Mouse (Mus musculus) layer of hippocampus, postnatal 14 days (tissue): ENCODE results near the gene Dnmt3c. TPM values are rescaled to one million over a fixed set of nuclear protein-coding genes. Genes with fewer than 3 reads are reported as not detected.
A peak's percentile ranks its signal among the peaks of the same experiment; 100 is the strongest.
"Not testable (repeated sequence)": the region's sequence is repeated elsewhere in the genome, so short reads cannot be mapped to it uniquely, and the experiment has no call there.

ENCODE experiments used
- DNase-seq, 2 experiments: peaks; one replicate each; pipeline ENCODE4 v3.0.0; 2021 to 2022; ENCODE audit warnings: low spot score in 2 of 2, mixed read lengths in 1 of 2
- total RNA-seq, 2 experiments: library from RNA; stranded (reverse); gene quantifications; 2 replicates each; pipeline ENCODE4 v1.2.3; 2021

The Dnmt3c gene
- total RNA-seq, 2 experiments from 2014 or later, result 0.14 TPM; not detected in 1

DNA sequence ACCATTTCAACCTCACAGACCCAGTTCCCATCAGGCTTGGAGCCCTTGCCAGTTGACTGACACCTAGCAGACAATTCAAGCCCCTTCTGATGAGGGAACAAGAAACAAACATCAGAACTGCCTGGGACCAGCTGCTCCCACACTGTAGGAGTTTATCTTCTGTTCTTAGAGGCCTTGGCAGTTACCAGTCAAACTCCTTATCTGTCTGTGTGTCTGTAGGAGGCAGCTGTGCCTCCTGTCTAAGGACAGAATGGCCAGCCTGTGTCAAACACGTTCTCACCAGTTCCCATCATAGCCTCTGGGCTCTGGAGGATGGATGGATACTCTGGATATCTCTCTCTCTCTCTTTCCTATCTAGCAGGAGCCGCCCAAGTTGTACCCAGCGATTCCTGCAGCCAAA lies 21.4 kb downstream of the Dnmt3c start:
- not testable (repeated sequence) for DNase-seq

DNA sequence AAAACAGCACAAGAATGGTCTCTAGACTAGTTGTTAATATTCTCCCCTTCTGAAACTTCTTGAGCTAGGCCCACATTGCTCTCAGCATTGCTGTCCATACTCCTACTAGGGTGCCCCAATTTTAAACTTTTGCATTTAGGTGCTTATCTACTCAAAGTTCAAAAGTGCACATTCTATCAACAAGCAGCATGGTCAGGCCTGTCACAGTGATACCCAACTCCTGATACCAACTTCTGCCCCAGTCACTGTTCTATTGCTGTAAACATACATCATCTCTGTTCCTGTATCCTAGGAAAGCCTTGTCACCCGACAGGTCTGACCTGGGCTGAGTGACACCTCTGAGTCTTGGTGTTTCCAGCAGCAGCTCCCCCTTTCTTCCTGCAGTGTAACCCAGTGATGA lies 26.6 kb downstream of the Dnmt3c start:
- DNase-seq, result no peak

DNA sequence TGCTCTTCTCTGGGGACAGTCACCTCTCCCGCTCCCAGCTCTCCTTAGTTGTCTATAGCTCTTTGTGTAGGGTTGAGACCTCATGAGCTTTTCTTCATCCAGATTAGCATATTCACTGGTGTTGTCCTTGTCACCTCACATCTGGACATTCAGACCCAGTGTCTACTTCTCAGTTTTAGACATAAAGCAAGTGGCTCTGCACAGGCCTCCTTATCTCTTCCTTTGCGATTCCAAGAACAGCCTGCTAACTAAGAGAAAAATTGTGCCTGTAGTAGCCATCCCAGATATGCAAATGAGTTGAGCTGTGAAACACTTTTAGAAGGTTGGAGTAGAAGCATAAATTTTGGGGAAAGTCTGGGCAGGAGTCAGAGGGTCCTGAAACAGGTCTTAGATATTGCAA lies 28.0 kb downstream of the Dnmt3c start:
- DNase-seq, result no peak

DNA sequence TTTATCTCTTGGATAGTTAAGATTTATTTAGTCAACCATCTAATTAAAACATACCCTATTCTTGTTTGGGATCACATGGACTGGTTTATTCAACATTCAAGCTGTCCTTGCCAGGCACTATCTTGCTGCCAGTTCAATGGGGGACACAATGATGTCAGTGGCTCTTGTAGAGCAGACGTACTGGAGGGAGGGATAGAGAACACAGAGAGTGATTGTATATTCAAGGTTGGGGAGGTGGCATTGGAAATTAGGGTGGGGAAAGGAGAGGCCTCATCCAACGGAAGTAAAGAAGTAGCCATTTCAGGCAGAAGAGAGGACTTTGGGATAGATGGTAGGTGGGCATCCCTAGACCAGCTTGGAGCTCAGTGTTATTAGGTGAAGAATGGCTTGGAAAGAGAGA lies 28.4 kb downstream of the Dnmt3c start:
- DNase-seq, result no peak

DNA sequence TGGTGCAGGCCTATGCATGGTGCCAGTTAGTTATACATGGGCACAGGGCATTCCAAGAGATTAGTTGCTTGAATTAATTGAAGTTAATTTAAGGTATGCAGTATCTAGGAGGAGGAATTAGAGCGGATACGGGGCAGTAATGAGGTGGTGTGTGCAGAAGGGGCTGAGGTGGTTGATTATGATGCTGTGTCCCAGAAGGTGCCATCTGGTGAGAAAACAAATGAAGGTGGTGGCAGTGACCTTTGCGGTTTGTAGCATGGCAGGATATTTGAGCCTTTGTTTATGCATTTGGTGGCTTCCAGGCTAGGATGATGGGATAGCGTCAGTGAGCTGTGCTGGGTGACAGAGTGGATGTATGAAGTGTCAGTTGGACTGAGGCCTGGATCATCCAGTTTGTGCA lies 28.8 kb downstream of the Dnmt3c start:
- no peak for DNase-seq

DNA sequence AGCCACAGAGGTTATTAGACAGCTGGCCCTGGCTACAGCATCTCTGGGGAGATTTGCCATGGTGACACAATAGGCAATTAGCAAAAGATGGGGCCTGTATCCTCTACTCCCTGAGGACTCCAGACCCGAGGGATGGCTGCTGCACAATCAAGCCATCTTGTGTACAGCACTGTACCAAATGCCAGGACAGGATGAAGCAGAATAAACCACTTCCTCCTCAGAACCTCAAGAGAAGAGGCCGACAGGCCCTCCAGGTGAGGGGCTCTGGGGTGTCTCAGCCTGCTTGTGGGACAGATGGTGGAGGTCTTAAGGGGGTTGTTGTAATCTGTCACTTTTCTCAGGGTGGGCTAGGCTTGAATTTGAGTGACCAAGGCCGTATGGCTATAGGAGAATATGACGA lies 37.6 kb downstream of the Dnmt3c start:
- no peak for DNase-seq

DNA sequence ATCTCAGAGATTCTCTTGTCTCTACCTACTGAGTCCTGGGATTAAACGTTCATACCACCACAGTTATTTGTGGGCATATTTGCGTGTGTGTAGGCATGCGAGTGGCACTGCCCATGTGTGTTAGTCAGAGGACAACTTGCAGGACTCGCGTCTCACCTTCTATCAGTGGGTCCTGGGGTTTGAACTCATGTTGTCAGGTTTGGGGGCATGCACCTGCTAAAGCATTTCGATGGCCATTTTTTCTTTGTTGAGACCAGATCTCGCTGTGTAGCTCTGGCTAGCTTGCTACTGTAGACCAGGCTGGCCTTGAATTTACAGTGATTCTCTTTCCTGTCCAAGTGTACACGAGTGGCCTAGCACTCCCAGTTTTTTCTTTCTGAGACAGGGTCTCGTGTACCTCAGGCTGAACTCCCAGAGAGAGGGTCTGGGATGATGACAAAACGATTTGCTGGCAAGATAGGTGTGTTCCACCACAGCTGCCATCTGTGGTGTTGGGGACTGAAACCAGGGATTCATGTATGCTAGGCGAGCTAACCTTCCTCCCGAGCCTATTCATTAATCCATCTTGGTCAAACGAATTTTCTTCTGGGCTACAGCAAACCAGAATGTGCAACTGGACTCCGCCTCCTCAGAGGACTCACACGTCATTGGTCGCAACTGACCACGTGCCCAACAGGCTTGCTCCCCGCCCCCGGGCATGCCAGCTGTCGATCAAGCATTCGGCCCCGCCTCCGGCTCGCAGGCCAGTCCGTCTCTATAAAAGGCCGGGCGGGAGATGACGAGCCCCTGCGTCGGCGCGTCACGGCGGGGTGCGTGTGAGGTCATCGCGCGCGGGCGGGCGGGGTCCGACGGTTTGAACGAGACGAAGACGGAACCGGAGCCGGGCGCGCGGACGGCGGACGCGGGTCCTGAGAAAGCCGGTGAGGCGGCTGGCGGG lies 44.3 kb downstream of the Dnmt3c start, which contains the start of gene Mapre1:
TSS of gene Mapre1 (plus strand) at position 775 of the 937 bp plus-strand sequence.
- DNase-seq, result peak; percentile 99 to 100

DNA sequence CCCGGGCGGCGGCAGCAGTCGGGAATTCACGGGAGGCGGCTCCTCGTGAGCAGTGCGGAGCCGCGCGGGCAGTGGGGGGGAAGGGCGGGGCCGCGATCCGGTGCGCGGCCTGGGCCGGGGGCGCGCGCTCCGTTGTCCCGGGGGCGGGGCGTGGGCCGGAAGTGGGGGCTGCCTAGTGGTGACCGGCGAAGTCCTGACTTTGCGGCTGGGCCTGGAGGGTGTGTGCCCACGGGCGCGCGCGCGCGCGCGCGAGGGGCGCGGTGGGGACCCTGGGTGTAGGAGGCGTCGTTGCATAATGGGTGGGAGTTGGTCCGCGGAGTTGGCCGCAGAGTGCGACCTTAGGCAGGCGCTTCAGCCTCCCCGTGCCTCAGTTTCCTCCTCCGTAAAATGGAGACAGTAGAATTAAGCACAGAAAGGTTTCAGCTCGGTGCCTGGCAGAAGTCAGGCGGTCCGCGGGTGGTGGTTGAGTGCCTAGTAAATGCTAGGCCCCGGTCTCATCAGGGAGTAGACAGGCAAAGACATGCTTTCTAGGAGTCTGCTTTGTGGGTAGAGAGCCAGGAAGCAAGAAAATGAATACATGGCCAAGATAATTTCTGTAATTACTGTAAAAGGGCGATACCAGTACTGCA lies 45.1 kb downstream of the Dnmt3c start:
- DNase-seq, result peak; percentile 35 to 42

DNA sequence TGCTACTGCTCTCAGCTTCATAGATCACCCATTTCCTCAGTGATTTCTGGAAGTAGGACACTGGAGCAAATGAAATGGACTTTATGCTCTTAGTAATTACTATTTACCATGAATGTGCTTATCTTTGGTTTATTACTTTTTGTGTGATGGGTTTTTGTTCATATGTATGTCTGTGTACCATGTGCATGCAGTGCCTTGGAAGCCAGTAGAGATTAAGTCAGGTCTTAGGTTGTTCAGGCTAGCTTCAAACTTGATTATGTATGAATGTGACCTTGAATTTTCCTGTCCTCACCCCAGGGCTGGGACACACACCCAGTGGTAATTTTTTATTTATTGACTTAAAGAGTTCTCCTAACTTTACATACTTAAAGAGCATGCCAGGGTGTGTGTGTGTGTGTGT lies 51.5 kb downstream of the Dnmt3c start:
- no peak for DNase-seq

DNA sequence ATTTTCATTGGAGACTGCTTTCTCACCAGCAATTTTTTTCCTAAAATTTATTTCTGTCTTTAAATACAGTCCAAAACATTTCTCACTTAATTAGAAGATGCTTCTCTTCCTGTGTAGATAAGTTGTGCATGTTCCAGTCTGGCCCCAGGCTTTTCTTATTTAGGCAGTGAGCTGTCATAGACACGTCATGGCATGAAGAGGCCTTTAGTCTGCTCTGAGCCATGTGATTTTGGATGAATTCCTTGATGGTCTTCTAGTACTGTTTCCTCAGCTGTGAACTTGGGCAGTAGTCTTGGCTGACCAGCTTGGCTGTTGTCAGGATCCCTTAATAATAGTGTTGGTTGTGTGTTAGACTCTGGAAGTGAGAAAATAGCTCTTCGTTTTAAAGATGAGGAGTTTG lies 53.9 kb downstream of the Dnmt3c start:
- no peak for DNase-seq

DNA sequence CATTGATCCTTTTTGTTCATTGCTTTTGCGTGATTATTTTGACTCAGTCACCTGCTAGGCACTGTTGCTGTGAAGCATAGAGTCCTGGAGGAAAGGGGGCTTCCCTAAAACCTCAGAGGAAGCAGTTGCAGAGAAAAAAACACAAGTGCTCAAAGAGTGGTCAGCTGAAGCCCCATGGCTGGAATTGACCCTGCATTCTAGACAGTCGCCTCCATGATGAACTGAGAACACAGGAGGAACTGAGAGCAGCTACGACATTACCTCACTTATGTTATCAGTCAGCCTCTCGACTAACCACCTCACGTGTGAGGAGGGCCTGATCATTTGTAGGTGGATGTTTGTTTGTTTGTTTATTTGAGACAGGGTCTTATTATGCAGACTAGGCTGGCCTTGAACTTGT lies 65.7 kb downstream of the Dnmt3c start:
- DNase-seq, result no peak

DNA sequence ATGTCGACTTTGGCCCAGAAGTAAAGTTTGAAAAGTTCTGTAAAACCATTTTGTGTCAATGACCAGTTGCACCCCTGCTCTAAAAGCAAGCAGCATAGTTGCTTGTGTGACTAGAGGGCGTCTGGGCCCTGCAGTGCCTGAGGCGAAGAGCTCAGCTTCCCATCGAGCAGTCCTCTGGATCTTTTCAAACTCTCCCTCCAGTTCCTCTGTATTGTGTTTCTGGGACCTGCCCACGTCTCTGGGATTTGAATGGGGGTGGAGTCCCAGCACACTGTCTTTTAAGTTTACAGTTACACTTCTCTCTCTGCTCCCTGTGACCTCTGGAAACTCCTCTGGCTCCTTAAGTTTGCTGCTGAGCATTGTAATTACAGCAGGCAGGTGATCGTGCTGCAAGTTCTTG lies 71.0 kb downstream of the Dnmt3c start:
- no peak for DNase-seq

DNA sequence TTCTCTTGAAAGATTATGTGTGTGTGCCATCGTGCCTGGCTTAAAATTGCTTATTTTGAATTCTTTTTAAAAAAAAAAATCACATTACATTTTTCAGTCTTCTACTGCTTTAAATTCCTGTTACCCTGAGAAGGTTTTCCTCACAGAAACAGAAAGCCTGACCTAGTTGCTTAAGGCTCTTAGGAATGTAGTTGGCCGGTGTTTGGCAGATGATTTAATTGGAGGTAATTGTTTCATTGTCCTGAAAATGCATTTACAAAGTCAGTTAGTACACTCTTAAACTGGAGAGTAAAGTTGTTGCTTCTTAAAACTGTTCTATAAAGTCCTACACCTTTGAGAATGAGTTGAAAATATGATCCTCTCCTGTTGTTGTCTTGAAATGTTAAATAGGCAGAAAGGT lies 72.4 kb downstream of the Dnmt3c start:
- DNase-seq, result no peak

DNA sequence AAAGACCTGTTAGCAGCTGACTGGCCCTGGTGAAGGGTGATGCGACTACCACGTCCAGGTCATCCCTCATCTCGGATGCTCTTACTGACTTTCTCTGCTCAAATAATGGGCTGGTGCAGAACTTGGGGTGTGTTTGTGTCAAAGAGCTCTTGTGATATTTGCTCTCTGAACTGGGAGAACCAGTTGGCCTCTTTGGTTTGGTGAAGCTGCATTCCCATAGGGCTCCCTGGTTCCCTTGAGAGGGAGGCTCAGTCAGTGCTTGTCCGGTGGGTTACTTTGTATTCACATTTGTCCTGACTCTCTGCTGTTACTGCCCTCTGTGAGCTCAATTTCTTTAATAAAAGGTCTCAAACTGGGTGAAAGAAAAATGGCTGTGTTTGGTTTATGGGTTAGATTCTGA lies 76.5 kb downstream of the Dnmt3c start:
- no peak for DNase-seq

DNA sequence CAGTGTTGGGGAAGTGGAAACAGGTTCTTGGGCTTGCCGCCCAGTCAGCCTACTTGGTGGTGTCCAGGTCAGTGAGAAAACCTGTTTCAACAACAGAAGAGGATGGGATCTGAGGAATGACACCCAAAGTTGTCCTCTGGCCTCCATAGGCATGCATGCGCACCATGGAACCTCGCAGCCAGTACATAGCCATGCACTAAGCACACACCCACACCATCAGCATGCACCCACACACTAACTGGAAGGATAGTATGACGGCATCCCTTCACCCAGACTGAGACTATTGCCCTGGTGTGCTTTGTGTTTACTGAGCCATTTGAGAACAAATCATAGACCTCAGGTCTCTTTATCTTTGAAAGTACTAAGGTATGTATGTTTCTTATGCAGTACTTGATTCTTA lies 79.0 kb downstream of the Dnmt3c start:
- DNase-seq, result no peak

DNA sequence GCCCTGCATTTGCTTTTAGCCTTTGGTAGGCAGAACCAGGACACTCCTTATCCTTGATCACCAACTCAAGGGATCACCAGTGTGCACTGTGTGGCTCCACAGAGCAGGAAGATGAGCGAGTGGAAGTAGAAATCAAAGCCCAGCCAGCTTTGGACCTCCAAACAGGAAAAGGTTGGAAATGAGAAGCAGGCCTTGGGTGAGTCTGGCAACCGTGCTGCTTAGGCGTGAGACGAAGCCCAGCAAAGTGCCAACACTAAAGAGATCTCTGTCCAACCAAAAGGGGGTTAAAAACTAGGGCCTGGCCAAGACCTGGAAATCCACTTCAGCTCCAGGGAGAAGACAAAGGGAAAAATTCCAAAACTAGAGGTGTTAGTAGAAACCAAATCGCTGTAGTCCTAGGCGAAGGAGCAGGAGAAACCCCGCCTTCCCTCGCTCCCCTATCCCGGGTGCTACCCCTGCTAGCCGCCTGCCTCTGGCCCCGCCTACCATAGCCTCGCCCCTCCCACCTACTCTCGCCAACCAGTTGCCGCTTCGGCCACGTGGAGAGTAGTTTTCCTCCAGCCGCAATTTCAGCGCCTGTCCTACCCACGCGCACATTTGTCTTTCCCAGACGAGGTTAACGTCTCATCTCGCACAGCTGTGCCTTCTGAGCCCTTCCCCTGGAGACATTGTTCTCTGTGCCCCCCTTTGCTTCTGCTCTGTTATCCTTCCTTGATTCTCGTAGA lies 82.3 kb downstream of the Dnmt3c start:
- peak; percentile 42 to 45 for DNase-seq

Other genes starting within 250 kb of the Dnmt3c start
- gene 4930404H24Rik, start 203.9 kb upstream of the Dnmt3c start, total RNA-seq, result not detected
- gene Nol4l, start 166.7 kb upstream of the Dnmt3c start, total RNA-seq, result 10 to 100 TPM; 55.6 to 60.1 TPM
- gene Commd7, start 63.9 kb upstream of the Dnmt3c start, total RNA-seq, result 10 to 100 TPM; 25.3 to 27.8 TPM
- gene Dnmt3b, start 47.2 kb upstream of the Dnmt3c start, total RNA-seq, result 1 to 10 TPM; 2.1 TPM
- gene Mapre1, start 44.6 kb downstream of the Dnmt3c start, total RNA-seq, result 100 to 1,000 TPM; 137 to 140 TPM
- gene Efcab8, start 83.3 kb downstream of the Dnmt3c start, total RNA-seq, result under 1 TPM; 0.14 to 0.41 TPM
- not detected for gene Sun5, start 174.4 kb downstream of the Dnmt3c start, total RNA-seq
- not detected for gene Bpifb2, start 178.4 kb downstream of the Dnmt3c start, total RNA-seq
- gene Bpifb6, start 203.7 kb downstream of the Dnmt3c start, total RNA-seq, result not detected
- not detected for gene Bpifb3, start 221.6 kb downstream of the Dnmt3c start, total RNA-seq
- gene Bpifb4, start 241.6 kb downstream of the Dnmt3c start, total RNA-seq, result not detected